Mouse (Mus musculus): Measurements from ENCODE around the gene Tex21. TPM values are rescaled to one million over a fixed set of nuclear protein-coding genes. Genes with fewer than 3 reads are reported as not detected.

Gene Tex21
- polyA plus RNA-seq, 1 experiment from 2014 or later = not detected

GRCm38 (mm10) chr12:76255499-76255875, 8.9 kb upstream of the Tex21 start:
- Histone ChIP-seq H3K4me1 (replicated peaks) (peaks cover 29% of the 10 kb centered on the region), H3K9me3 (no peaks in the 10 kb centered on the region), H3K36me3 (no peaks in the 10 kb centered on the region), H3K27ac (peak overlapping the region; percentile 89), H3K4me3 (peak overlapping the region; percentile 70), H3K27me3 (ENCODE audit: insufficient read depth, poor library complexity, severe bottlenecking) (0 out of 2 replicates have a peak, but pooled peaks cover 2% of the 10 kb centered on the region)
- no peak for DNase-seq (ENCODE audit: low spot score)
- under 1% methylated on average over 11 of the region's 11 CpGs for whole genome bisulfite sequencing

DNA sequence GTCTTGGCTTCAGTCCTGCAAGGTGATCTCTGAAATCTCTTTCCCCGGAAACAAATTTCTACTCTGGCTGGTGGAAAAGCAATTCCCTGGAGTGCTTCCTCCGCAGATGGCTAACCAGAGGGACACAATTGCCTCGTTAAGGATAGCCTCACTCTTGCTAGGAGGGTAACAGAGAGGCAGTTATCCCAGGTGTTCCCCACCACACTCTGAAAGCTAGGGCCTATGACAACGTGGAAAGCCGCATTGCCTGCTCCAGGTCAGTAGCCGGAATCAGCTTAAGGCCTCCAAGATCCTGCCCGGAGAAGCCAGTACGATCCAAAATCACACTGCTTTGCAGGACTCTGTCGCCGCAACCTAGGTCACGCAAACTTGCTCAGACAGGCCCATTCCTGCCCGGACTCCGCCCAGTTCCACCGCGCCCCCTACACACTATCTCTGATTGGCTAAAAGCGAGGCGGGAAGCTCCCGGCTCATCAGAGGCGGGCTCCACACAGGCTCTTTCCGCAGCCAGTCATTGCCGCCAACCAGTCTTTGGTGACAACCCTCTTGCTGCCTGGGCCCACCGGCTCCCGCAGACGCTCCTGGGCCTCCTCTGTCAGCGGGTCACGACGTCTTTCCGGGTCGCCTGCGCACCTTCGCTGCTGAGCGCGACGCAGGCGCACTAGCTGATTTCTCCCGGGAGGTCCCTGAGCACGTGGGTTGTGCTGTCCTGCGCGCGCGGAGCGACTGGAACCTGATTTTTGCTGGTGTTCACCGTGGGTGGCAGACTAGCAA, 8.4 kb upstream of the Tex21 start, which contains the start of gene Mthfd1:
Mthfd1 (plus strand) TSS at position 574 of the 774 bp plus-strand sequence.
- no peaks in the 10 kb centered on the region for H3K36me3 ChIP-seq
- H3K27me3 ChIP-seq (ENCODE audit: insufficient read depth, poor library complexity, severe bottlenecking) = 0 out of 2 replicates have a peak, but pooled peaks cover 2% of the 10 kb centered on the region
- H3K27ac ChIP-seq = peak within 1 kb of the TSS; percentile 89
- H3K4me3 ChIP-seq = peak within 1 kb of the TSS; percentile 70
- WGBS = 2% methylated on average over 43 of the region's 43 CpGs
- H3K4me1 ChIP-seq (replicated peaks) = peaks cover 29% of the 10 kb centered on the region
- DNase-seq (ENCODE audit: low spot score) = peak; percentile 94
- H3K9me3 ChIP-seq = no peaks in the 10 kb centered on the region

- Histone ChIP-seq H3K36me3 (no peaks in the 10 kb centered on the region), H3K27ac (peak overlapping the region; percentile 89; the same call in 1 of the 2 replicates), H3K9me3 (no peaks in the 10 kb centered on the region), H3K4me1 (replicated peaks) (peaks cover 29% of the 10 kb centered on the region), H3K4me3 (no peak overlapping the region), H3K27me3 (ENCODE audit: insufficient read depth, poor library complexity, severe bottlenecking) (0 out of 2 replicates have a peak, but pooled peaks cover 2% of the 10 kb centered on the region)
- DNase-seq (ENCODE audit: low spot score) = no peak
- 81% methylated on average over 8 of the region's 8 CpGs for WGBS
Measured at GRCm38 (mm10) chr12:76253991-76254390, 7.4 kb upstream of the Tex21 start.

GRCm38 (mm10) chr12:76253591-76253990, 7.0 kb upstream of the Tex21 start:
- WGBS = 83% methylated on average over 2 of the region's 2 CpGs

GRCm38 (mm10) chr12:76253090-76253489, 6.5 kb upstream of the Tex21 start:
- WGBS = 92% methylated on average over 1 of the region's 1 CpGs
- Histone ChIP-seq H3K27me3 (ENCODE audit: insufficient read depth, poor library complexity, severe bottlenecking) (0 out of 2 replicates have a peak, but pooled peaks cover 2% of the 10 kb centered on the region), H3K27ac (no peak overlapping the region), H3K36me3 (no peaks in the 10 kb centered on the region), H3K4me1 (replicated peaks) (peaks cover 29% of the 10 kb centered on the region), H3K9me3 (no peaks in the 10 kb centered on the region), H3K4me3 (no peak overlapping the region)
- no peak for DNase-seq (ENCODE audit: low spot score)

More at GRCm38 (mm10) chr12:76253591-76253990, 7.0 kb upstream of the Tex21 start:
- Histone ChIP-seq H3K9me3 (no peaks in the 10 kb centered on the region), H3K27ac (no peak overlapping the region), H3K4me1 (replicated peaks) (peaks cover 29% of the 10 kb centered on the region), H3K4me3 (no peak overlapping the region), H3K36me3 (no peaks in the 10 kb centered on the region), H3K27me3 (ENCODE audit: insufficient read depth, poor library complexity, severe bottlenecking) (0 out of 2 replicates have a peak, but pooled peaks cover 2% of the 10 kb centered on the region)
- DNase-seq (ENCODE audit: low spot score) = no peak

- no peaks in the 10 kb centered on the region for H3K4me1 ChIP-seq (replicated peaks)
- 89% methylated on average over 8 of the region's 8 CpGs for WGBS
- no peak overlapping the region for H3K27ac ChIP-seq
- H3K4me3 ChIP-seq = no peak overlapping the region
- no peak for DNase-seq (ENCODE audit: low spot score)
- no peaks in the 10 kb centered on the region for H3K27me3 ChIP-seq (ENCODE audit: insufficient read depth, poor library complexity, severe bottlenecking)
- no peaks in the 10 kb centered on the region for H3K36me3 ChIP-seq
- no peaks in the 10 kb centered on the region for H3K9me3 ChIP-seq
Measured at GRCm38 (mm10) chr12:76244981-76245380, 1.6 kb downstream of the Tex21 start.

DNA sequence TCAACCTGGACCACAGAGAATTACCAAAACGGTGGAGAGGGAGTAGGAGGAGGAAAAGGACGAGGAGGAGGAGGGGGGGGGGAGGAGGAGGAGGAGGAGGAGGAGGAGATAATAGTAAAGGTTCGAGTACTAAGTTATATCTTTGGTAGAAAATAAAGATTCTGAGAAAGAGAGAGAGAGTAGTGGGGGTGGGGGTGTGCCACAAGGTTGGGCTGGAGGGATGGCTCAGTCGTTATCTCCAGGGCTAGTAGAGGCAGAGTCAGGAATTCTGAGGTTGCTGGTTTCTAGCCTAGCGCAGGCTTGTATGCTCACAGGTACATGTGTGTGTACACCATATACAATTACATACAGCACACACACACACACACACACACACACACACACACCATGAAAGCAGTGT, 4.7 kb downstream of the Tex21 start:
- DNase-seq (ENCODE audit: low spot score) = no peak
- WGBS = 72% methylated on average over 5 of the region's 5 CpGs
- Histone ChIP-seq H3K27ac (no peak overlapping the region), H3K9me3 (no peaks in the 10 kb centered on the region), H3K4me3 (no peak overlapping the region), H3K27me3 (ENCODE audit: insufficient read depth, poor library complexity, severe bottlenecking) (no peaks in the 10 kb centered on the region), H3K4me1 (replicated peaks) (no peaks in the 10 kb centered on the region), H3K36me3 (no peaks in the 10 kb centered on the region)

GRCm38 (mm10) chr12:76241084-76241483, 5.5 kb downstream of the Tex21 start:
- 90% methylated on average over 3 of the region's 3 CpGs for WGBS
- H3K4me1 ChIP-seq (replicated peaks) = no peaks in the 10 kb centered on the region
- no peak overlapping the region for H3K27ac ChIP-seq
- no peaks in the 10 kb centered on the region for H3K27me3 ChIP-seq (ENCODE audit: insufficient read depth, poor library complexity, severe bottlenecking)
- H3K36me3 ChIP-seq = no peaks in the 10 kb centered on the region
- H3K4me3 ChIP-seq = no peak overlapping the region
- H3K9me3 ChIP-seq = no peaks in the 10 kb centered on the region
- no peak for DNase-seq (ENCODE audit: low spot score)

- Histone ChIP-seq H3K27me3 (ENCODE audit: insufficient read depth, poor library complexity, severe bottlenecking) (no peaks in the 10 kb centered on the region), H3K27ac (no peak overlapping the region), H3K9me3 (no peaks in the 10 kb centered on the region), H3K36me3 (no peaks in the 10 kb centered on the region), H3K4me1 (replicated peaks) (no peaks in the 10 kb centered on the region), H3K4me3 (no peak overlapping the region)
- WGBS = 89% methylated on average over 3 of the region's 3 CpGs
- no peak for DNase-seq (ENCODE audit: low spot score)
Measured at GRCm38 (mm10) chr12:76240670-76241069, 5.9 kb downstream of the Tex21 start.

DNA sequence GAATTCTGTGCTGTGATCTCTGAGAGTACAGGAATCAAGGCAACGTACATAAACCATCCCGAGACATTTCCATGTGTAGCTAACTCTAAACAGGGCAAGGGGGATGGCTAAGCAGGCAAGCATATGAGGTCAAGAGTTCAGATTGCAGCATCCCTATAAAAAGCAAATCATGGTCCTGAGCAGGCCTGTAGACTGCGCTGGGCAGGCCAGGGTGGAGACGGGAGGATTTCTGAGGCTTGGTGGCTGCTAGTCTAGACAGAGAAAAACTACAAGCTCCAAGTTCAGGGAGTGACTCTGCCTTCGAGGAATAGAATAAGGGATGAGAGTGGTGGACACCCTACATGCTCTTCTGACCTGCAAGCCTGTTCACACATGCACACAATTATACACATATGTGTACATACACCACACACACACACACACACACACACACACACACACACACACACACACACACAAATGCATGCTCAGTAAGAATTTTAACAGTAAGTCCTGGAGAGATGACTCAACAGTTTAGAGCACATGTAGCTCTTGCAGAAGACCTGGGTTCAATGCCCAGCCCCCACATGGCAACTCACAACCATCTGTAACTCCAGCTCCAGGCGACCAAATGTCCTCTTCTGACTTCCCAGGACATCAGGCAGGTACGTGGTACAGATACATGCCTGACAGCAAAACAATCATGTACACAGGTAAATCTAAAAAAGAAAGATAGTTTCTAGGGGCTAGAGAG, 6.5 kb downstream of the Tex21 start:
- Histone ChIP-seq H3K36me3 (no peaks in the 10 kb centered on the region), H3K27ac (no peak overlapping the region), H3K9me3 (no peaks in the 10 kb centered on the region), H3K4me1 (replicated peaks) (no peaks in the 10 kb centered on the region), H3K4me3 (no peak overlapping the region), H3K27me3 (ENCODE audit: insufficient read depth, poor library complexity, severe bottlenecking) (no peaks in the 10 kb centered on the region)
- no peak for DNase-seq (ENCODE audit: low spot score)
- 82% methylated on average over 7 of the region's 7 CpGs for WGBS

GRCm38 (mm10) chr12:76239145-76239838, 7.3 kb downstream of the Tex21 start:
- H3K4me3 ChIP-seq = no peak overlapping the region
- no peaks in the 10 kb centered on the region for H3K27me3 ChIP-seq (ENCODE audit: insufficient read depth, poor library complexity, severe bottlenecking)
- H3K27ac ChIP-seq = no peak overlapping the region
- no peaks in the 10 kb centered on the region for H3K9me3 ChIP-seq
- WGBS = 78% methylated on average over 10 of the region's 10 CpGs
- DNase-seq (ENCODE audit: low spot score) = no peak
- no peaks in the 10 kb centered on the region for H3K36me3 ChIP-seq
- H3K4me1 ChIP-seq (replicated peaks) = no peaks in the 10 kb centered on the region

- 93% methylated on average over 6 of the region's 6 CpGs for WGBS
Measured at GRCm38 (mm10) chr12:76235253-76235652, 11.3 kb downstream of the Tex21 start.

More at GRCm38 (mm10) chr12:76235253-76235652, 11.3 kb downstream of the Tex21 start:
- DNase-seq (ENCODE audit: low spot score) = no peak
- no peak overlapping the region for H3K27ac ChIP-seq
- no peaks in the 10 kb centered on the region for H3K4me1 ChIP-seq (replicated peaks)
- no peaks in the 10 kb centered on the region for H3K9me3 ChIP-seq
- H3K36me3 ChIP-seq = no peaks in the 10 kb centered on the region
- H3K27me3 ChIP-seq (ENCODE audit: insufficient read depth, poor library complexity, severe bottlenecking) = no peaks in the 10 kb centered on the region
- no peak overlapping the region for H3K4me3 ChIP-seq

All from hindbrain, embryonic 10.5 days (tissue).